Mouse (Mus musculus) heart, postnatal 0 days (tissue): ENCODE data around the gene Sox6.

Source experiments
- CTCF ChIP-seq: IDR thresholded peaks from 2 replicates; pipeline ENCODE4 v1.5.1; 2016; ENCODE audit warnings: antibody characterized with exemption, control low read depth, low read depth
- EP300 ChIP-seq: IDR thresholded peaks from 2 replicates; pipeline ENCODE4 v1.6.1; 2016; ENCODE audit warnings: antibody characterized with exemption, low read depth

- TF ChIP-seq CTCF, result no peak
- no peak for TF ChIP-seq EP300
Measured at GRCm38 (mm10) chr7:116038511-116038910, at the start of gene Sox6.
